Mouse (Mus musculus): ENCODE measurements around the gene Zfp457. TPM values are rescaled to one million over a fixed set of nuclear protein-coding genes. Genes with fewer than 3 reads are reported as not detected.

Zfp457 gene
- 0.10 TPM for polyA plus RNA-seq (2012; fragmentation: generic; extraction: Trizol)

DNA sequence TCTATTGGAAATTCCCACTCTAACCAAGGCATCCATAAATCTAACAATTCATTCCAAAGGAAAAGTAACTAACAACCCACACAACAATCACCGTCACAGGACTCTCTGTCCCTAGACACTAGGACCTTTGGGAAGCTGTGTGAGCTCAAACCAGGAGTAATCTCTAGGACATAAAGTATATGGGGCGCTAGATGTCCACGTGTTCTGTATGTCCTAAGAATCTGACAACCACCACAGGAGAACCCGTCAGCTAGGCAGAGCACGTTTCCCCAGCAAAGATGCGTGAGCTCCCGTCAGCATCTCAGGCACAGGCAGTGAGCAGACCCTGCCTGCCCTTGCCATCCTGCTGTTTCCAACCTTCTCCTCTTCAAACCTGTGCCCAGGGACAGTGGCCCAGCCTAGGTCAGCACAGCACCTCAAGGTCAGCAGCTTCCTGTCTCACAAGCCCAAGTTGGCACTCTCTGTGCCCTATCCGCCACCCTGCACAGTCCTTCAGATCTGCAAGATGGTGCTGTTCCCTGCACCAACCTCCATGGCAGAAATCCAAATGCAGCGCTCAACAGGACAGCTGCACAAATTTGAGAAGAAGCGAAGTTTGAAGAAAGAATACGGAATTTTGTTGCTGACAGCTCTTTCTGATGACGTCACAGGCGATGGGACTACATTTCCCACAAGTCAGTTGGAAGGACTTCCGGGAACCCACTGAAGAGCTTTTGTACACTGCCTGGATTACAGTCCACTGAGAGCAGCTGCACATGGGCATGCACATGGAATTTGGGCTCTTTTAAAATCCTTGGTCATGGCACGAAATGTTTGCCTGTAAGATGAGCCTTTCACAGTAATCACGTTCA is at the start of gene Zfp457:
TSS of gene Zfp457 (minus strand) at position 664 of the 851 bp plus-strand sequence.
- H3K27me3 ChIP-seq (ENCODE audit: control insufficient read depth, insufficient read depth, insufficient read length), result no peaks in the 10 kb centered on the region
- peak within 1 kb of the TSS; percentile 90 for H3K4me2 ChIP-seq (ENCODE audit: low read depth)
- TF ChIP-seq POLR2AphosphoS2 (IDR thresholded peaks at IDR 0.05; ENCODE audit: insufficient read length, low read depth) (no peak), MAX (IDR thresholded peaks at IDR 0.05; ENCODE audit: low read depth) (peak; percentile 77), USF1 (IDR thresholded peaks at IDR 0.05; ENCODE audit: low read depth) (peak; percentile 22), TCF12 (IDR thresholded peaks at IDR 0.05; ENCODE audit: insufficient read depth, poor library complexity, severe bottlenecking) (no peak), E2F4 (IDR thresholded peaks at IDR 0.05; ENCODE audit: insufficient read depth) (no peak), REST (IDR thresholded peaks at IDR 0.05; ENCODE audit: insufficient read depth, insufficient read length) (no peak), MYOG (IDR thresholded peaks at IDR 0.05; ENCODE audit: control insufficient read depth in 1 of 3, insufficient read depth in 1 of 3, insufficient read length in 2 of 3, low read depth in 2 of 3) (no peak), SRF (IDR thresholded peaks at IDR 0.05; ENCODE audit: control insufficient read depth, insufficient read length, low read depth) (peak; percentile 12), POLR2A (IDR thresholded peaks at IDR 0.05; ENCODE audit: insufficient read length, low read depth) (peak; percentile 50), MYOD1 (IDR thresholded peaks at IDR 0.05; ENCODE audit: control insufficient read depth in 1 of 3, insufficient read length in 2 of 3, low read depth in 2 of 3) (peak in 2 of 3 experiments; percentile 23 to 38), CEBPB (IDR thresholded peaks at IDR 0.05; ENCODE audit: insufficient read depth, poor library complexity, severe bottlenecking) (no peak), TCF3 (IDR thresholded peaks at IDR 0.05; ENCODE audit: insufficient read length, low read depth) (no peak)
- H3K36me3 ChIP-seq (ENCODE audit: control insufficient read depth, insufficient read depth), result no peaks in the 10 kb centered on the region
- peak within 1 kb of the TSS; percentile 38 for H3K4me3 ChIP-seq
- H3K79me2 ChIP-seq (ENCODE audit: control insufficient read depth, insufficient read depth), result no peaks in the 10 kb centered on the region
- H3ac ChIP-seq (ENCODE audit: control insufficient read depth, insufficient read length), result peak within 1 kb of the TSS; percentile 20

DNA sequence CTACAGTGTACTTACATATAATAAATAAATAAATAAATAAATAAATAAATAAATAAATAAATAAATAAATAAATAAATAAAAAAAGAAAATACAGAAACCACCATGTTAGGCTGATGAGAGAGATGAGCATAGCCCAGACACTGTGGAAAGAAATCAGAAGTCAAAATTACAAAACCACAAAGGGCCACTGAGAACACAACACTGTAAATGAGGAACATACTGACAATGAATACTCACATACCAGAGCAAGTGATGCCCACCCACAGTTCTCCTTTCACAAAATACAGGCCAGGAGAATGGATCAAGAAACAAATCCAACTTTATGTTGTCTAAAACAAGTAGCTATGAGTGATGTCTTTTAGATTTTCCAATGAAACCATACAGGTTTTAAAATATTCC is 45.6 kb upstream of the Zfp457 start:
- Histone ChIP-seq H3K4me2 (ENCODE audit: low read depth) (no peak overlapping the region), H3K27me3 (ENCODE audit: control insufficient read depth, insufficient read depth, insufficient read length) (no peaks in the 10 kb centered on the region), H3K36me3 (ENCODE audit: control insufficient read depth, insufficient read depth) (no peaks in the 10 kb centered on the region), H3ac (ENCODE audit: control insufficient read depth, insufficient read length) (no peak overlapping the region), H3K4me3 (no peak overlapping the region), H3K79me2 (ENCODE audit: control insufficient read depth, insufficient read depth) (no peaks in the 10 kb centered on the region)
- no peak for TF ChIP-seq USF1 (IDR thresholded peaks at IDR 0.05; ENCODE audit: low read depth)
- TF ChIP-seq SRF (IDR thresholded peaks at IDR 0.05; ENCODE audit: control insufficient read depth, insufficient read length, low read depth), result no peak
- TF ChIP-seq TCF12 (IDR thresholded peaks at IDR 0.05; ENCODE audit: insufficient read depth, poor library complexity, severe bottlenecking), result no peak
- TF ChIP-seq MYOD1 (IDR thresholded peaks at IDR 0.05; ENCODE audit: control insufficient read depth in 1 of 3, insufficient read length in 2 of 3, low read depth in 2 of 3), result no peak
- TF ChIP-seq CEBPB (IDR thresholded peaks at IDR 0.05; ENCODE audit: insufficient read depth, poor library complexity, severe bottlenecking), result no peak
- TF ChIP-seq POLR2AphosphoS2 (IDR thresholded peaks at IDR 0.05; ENCODE audit: insufficient read length, low read depth), result no peak
- no peak for TF ChIP-seq MYOG (IDR thresholded peaks at IDR 0.05; ENCODE audit: control insufficient read depth in 1 of 3, insufficient read depth in 1 of 3, insufficient read length in 2 of 3, low read depth in 2 of 3)
- no peak for TF ChIP-seq E2F4 (IDR thresholded peaks at IDR 0.05; ENCODE audit: insufficient read depth)
- TF ChIP-seq TCF3 (IDR thresholded peaks at IDR 0.05; ENCODE audit: insufficient read length, low read depth), result no peak
- no peak for TF ChIP-seq MAX (IDR thresholded peaks at IDR 0.05; ENCODE audit: low read depth)
- TF ChIP-seq REST (IDR thresholded peaks at IDR 0.05; ENCODE audit: insufficient read depth, insufficient read length), result no peak
- no peak for TF ChIP-seq POLR2A (IDR thresholded peaks at IDR 0.05; ENCODE audit: insufficient read length, low read depth)

DNA sequence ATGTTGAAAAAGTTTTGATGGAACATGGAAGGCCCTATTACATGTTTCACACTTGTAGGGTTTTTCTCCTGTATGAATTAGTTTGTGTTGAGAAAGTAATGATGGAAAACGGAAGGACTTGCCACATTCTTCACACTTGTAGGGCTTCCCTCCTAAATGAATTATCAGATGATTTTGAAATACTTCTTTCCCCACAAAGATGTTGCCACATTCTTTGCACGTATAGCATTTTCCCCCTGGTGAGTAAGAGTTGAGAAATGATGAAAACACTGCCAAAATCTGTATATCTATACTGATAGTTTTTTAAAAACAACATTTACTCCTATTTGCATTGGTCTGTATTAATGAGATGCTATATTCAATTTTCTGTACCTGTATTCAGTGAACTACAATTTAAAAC is 37.1 kb upstream of the Zfp457 start:
- no peak overlapping the region for H3ac ChIP-seq (ENCODE audit: control insufficient read depth, insufficient read length)
- H3K27me3 ChIP-seq (ENCODE audit: control insufficient read depth, insufficient read depth, insufficient read length), result no peaks in the 10 kb centered on the region
- no peak overlapping the region for H3K4me3 ChIP-seq
- H3K79me2 ChIP-seq (ENCODE audit: control insufficient read depth, insufficient read depth), result no peaks in the 10 kb centered on the region
- TF ChIP-seq MYOD1 (IDR thresholded peaks at IDR 0.05; ENCODE audit: control insufficient read depth in 1 of 3, insufficient read length in 2 of 3, low read depth in 2 of 3) (no peak), CEBPB (IDR thresholded peaks at IDR 0.05; ENCODE audit: insufficient read depth, poor library complexity, severe bottlenecking) (no peak), E2F4 (IDR thresholded peaks at IDR 0.05; ENCODE audit: insufficient read depth) (no peak), MAX (IDR thresholded peaks at IDR 0.05; ENCODE audit: low read depth) (no peak), POLR2A (IDR thresholded peaks at IDR 0.05; ENCODE audit: insufficient read length, low read depth) (no peak), SRF (IDR thresholded peaks at IDR 0.05; ENCODE audit: control insufficient read depth, insufficient read length, low read depth) (no peak), TCF12 (IDR thresholded peaks at IDR 0.05; ENCODE audit: insufficient read depth, poor library complexity, severe bottlenecking) (no peak), REST (IDR thresholded peaks at IDR 0.05; ENCODE audit: insufficient read depth, insufficient read length) (no peak), POLR2AphosphoS2 (IDR thresholded peaks at IDR 0.05; ENCODE audit: insufficient read length, low read depth) (no peak), TCF3 (IDR thresholded peaks at IDR 0.05; ENCODE audit: insufficient read length, low read depth) (no peak), USF1 (IDR thresholded peaks at IDR 0.05; ENCODE audit: low read depth) (no peak), MYOG (IDR thresholded peaks at IDR 0.05; ENCODE audit: control insufficient read depth in 1 of 3, insufficient read depth in 1 of 3, insufficient read length in 2 of 3, low read depth in 2 of 3) (no peak)
- peaks cover 3% of the 10 kb centered on the region for H3K36me3 ChIP-seq (ENCODE audit: control insufficient read depth, insufficient read depth)
- no peak overlapping the region for H3K4me2 ChIP-seq (ENCODE audit: low read depth)

DNA sequence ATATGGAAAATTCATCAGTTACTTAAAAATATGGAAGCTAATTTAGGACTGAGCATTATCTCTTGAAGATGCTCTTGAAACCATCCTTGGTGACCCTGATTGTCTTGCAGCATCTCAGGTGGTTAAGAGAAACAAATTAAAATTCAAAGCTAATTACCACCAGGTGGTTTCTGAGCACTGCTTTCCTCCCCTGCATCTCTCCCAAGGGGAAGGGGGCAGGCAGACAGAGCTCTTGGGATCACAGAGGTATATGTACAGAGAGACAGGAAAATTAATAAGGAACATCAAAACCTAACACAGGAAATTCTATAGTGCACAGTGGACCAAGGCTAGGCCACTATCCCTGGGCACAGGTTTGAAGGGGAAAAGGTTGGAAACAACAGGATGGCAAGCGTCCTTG is 26.6 kb upstream of the Zfp457 start:
- Histone ChIP-seq H3K4me3 (peak overlapping the region; percentile 28), H3ac (ENCODE audit: control insufficient read depth, insufficient read length) (no peak overlapping the region), H3K36me3 (ENCODE audit: control insufficient read depth, insufficient read depth) (no peaks in the 10 kb centered on the region), H3K27me3 (ENCODE audit: control insufficient read depth, insufficient read depth, insufficient read length) (no peaks in the 10 kb centered on the region), H3K4me2 (ENCODE audit: low read depth) (peak overlapping the region; percentile 84), H3K79me2 (ENCODE audit: control insufficient read depth, insufficient read depth) (no peaks in the 10 kb centered on the region)
- no peak for TF ChIP-seq REST (IDR thresholded peaks at IDR 0.05; ENCODE audit: insufficient read depth, insufficient read length)
- no peak for TF ChIP-seq MAX (IDR thresholded peaks at IDR 0.05; ENCODE audit: low read depth)
- no peak for TF ChIP-seq TCF3 (IDR thresholded peaks at IDR 0.05; ENCODE audit: insufficient read length, low read depth)
- TF ChIP-seq POLR2A (IDR thresholded peaks at IDR 0.05; ENCODE audit: insufficient read length, low read depth), result no peak
- no peak for TF ChIP-seq CEBPB (IDR thresholded peaks at IDR 0.05; ENCODE audit: insufficient read depth, poor library complexity, severe bottlenecking)
- TF ChIP-seq MYOD1 (IDR thresholded peaks at IDR 0.05; ENCODE audit: control insufficient read depth in 1 of 3, insufficient read length in 2 of 3, low read depth in 2 of 3), result no peak

All from myocyte (in vitro differentiated cells).